Mouse (Mus musculus) ES-E14 (cell line): ENCODE measurements around the gene Hint1. TPM values are rescaled to one million over a fixed set of nuclear protein-coding genes. Genes with fewer than 3 reads are reported as not detected.
"Not testable (repeated sequence)": the region's sequence is repeated elsewhere in the genome, so short reads cannot be mapped to it uniquely, and the experiment has no call there.

Experiments
- DNase-seq: peaks from one replicate; pipeline ENCODE4 v3.0.0-alpha.2; 2013; ENCODE audit warnings: low read depth, low spot score
- H3K27ac ChIP-seq: 2 replicates; pipeline ENCODE4 v1.5.1; 2012; ENCODE audit warnings: low read depth, mild to moderate bottlenecking, low read length, moderate library complexity, mixed read lengths; ENCODE audit not compliant: poor library complexity, insufficient read depth, severe bottlenecking
- H3K36me3 ChIP-seq: 2 replicates; pipeline ENCODE4 v1.6.1; 2012; ENCODE audit warnings: mild to moderate bottlenecking, low read length, moderate library complexity, mixed read lengths; ENCODE audit not compliant: control insufficient read depth, poor library complexity, insufficient read depth, severe bottlenecking
- H3K4me1 ChIP-seq, 2 experiments: fragments of 150-350 bp in 1 of 2; sonication (generic) in 1 of 2; 2 replicates each; pipeline ENCODE4 v1.6.1; 2012; ENCODE audit warnings: low read length in 2 of 2, mild to moderate bottlenecking in 1 of 2, mixed read lengths in 1 of 2; ENCODE audit not compliant: control insufficient read depth in 2 of 2, insufficient read depth in 2 of 2, poor library complexity in 1 of 2
- H3K4me3 ChIP-seq, 2 experiments: fragments of 150-350 bp in 1 of 2; sonication (generic) in 1 of 2; 2 replicates each; pipeline ENCODE4 v1.5.1; 2012; ENCODE audit warnings: low read length in 2 of 2, low read depth in 1 of 2, mild to moderate bottlenecking in 1 of 2, mixed read lengths in 1 of 2; ENCODE audit not compliant: insufficient read depth in 1 of 2, poor library complexity in 1 of 2, severe bottlenecking in 1 of 2
- H3K9ac ChIP-seq: 2 replicates; pipeline ENCODE4 v1.6.1; 2012; ENCODE audit warnings: low read depth, mild to moderate bottlenecking, low read length, mixed read lengths; ENCODE audit not compliant: poor library complexity, insufficient read depth, severe bottlenecking
- H3K9me3 ChIP-seq: fragments of 150-350 bp; sonication (generic); 2 replicates; pipeline ENCODE4 v1.6.1; 2012; ENCODE audit warnings: low read depth, mild to moderate bottlenecking, low read length; ENCODE audit not compliant: control insufficient read depth, insufficient read depth
- CHD2 ChIP-seq: IDR thresholded peaks from 2 replicates; pipeline ENCODE4 v1.6.1; 2014; ENCODE audit warnings: mild to moderate bottlenecking, low read depth, low read length, inconsistent platforms
- HCFC1 ChIP-seq: IDR thresholded peaks from 2 replicates; pipeline ENCODE4 v1.6.1; 2012; ENCODE audit warnings: low read length, inconsistent platforms, borderline replicate concordance; ENCODE audit not compliant: insufficient read depth
- MAFK ChIP-seq: IDR thresholded peaks from 2 replicates; pipeline ENCODE4 v1.6.1; 2014; ENCODE audit warnings: mild to moderate bottlenecking, low read depth, low read length, inconsistent platforms; ENCODE audit not compliant: insufficient read depth
- ZC3H11A ChIP-seq: IDR thresholded peaks from 2 replicates; pipeline ENCODE4 v1.6.1; 2012; ENCODE audit warnings: low read depth, mild to moderate bottlenecking, inconsistent platforms, low read length, borderline replicate concordance
- ZNF384 ChIP-seq: IDR thresholded peaks from 2 replicates; pipeline ENCODE4 v1.6.1; 2012; ENCODE audit warnings: low read depth, low read length, inconsistent platforms
- in situ Hi-C, 2 experiments: fragments of 600-800 bp; cut with MboI; formaldehyde crosslinking; loops; one replicate each; pipeline ENCODE4 v1.15.1; 2025; ENCODE audit warnings: low sequenced_read_pairs in 2 of 2, inconsistent platforms in 1 of 2; ENCODE audit not compliant: unreplicated experiment in 2 of 2
- total RNA-seq: library from RNA; depleted of rRNA; stranded (reverse); fragments of 300-350 nt; gene quantifications from 2 replicates; pipeline ENCODE4 v1.2.3, GENCODE M21; 2012

Gene Hint1
- total RNA-seq, 1 experiment, result 707 TPM

DNA sequence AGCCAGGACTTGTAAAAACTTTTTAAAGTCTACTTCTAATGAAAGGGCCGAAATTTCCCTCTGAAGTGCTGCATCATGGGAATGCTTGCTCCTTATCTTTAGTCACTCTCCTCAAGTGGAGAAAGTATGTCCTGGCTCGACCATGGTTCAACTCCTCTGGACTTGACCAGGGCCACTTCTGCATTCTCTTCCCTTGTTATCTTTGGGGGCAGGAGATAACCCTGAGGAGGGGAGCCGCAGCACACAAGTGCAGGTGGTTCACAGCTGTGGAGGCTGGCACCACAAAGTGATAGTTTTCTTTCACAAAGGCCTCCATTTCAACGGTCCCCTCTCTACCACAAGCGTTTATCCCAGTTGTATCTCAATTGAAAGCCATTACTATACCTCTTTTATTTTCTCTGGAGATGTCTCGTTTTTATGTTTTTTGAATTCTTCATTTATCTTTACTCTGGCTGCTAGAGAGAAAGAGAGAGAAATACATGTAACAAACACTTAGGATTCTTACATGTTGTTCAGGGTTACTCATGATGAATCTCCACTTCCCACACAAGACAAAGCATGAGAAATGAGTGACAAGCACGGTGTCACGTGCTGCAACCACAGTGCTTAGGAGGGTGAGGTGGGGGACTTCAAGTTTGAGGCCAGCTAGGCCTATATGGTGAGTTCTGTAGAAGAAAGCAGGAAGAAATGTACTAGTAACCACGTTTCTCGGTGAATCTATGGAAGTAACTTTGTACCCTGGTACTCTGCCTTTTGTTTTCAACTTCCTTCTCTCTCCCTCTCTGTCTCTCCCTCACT is 16.0 kb upstream of the Hint1 start:
- Histone ChIP-seq H3K4me1 (peaks cover 0 to 10% of the 10 kb centered on the region in 2 experiments; a peak in 2 of 4 replicates), H3K27ac (no peak overlapping the region), H3K9me3 (no peaks in the 10 kb centered on the region), H3K4me3 (no peak overlapping the region), H3K9ac (no peak overlapping the region), H3K36me3 (no peaks in the 10 kb centered on the region)
- no peak for TF ChIP-seq ZC3H11A
- TF ChIP-seq CHD2, result no peak
- TF ChIP-seq MAFK, result no peak
- TF ChIP-seq ZNF384, result no peak
- no peak for TF ChIP-seq HCFC1
- in situ Hi-C loops, result no loop called here
- DNase-seq, result no peak

DNA sequence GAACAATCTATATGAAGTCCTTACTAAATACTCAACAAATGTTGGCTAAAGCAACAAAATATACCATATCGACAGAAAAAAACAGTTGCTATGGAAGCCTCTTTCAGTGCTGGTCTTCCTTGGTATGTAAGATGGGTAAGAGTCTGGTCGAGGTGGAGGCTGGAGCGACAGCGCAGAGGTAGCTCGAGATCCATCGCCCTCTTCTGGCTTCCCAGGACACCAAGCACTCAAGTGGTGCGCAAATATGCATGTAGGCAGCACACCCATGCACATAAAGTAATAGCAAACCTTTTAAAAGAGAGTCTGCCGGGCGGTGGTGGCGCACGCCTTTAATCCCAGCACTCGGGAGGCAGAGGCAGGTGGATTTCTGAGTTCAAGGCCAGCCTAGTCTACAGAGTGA is 14.5 kb upstream of the Hint1 start:
- H3K27ac ChIP-seq, result no peak overlapping the region
- no peaks in the 10 kb centered on the region for H3K4me1 ChIP-seq
- H3K9me3 ChIP-seq, result no peaks in the 10 kb centered on the region
- H3K4me3 ChIP-seq, result no peak overlapping the region
- in situ Hi-C loops, result no loop called here
- DNase-seq, result no peak
- H3K9ac ChIP-seq, result no peak overlapping the region
- TF ChIP-seq ZC3H11A (no peak), ZNF384 (no peak), MAFK (no peak), CHD2 (no peak), HCFC1 (no peak)
- no peaks in the 10 kb centered on the region for H3K36me3 ChIP-seq

DNA sequence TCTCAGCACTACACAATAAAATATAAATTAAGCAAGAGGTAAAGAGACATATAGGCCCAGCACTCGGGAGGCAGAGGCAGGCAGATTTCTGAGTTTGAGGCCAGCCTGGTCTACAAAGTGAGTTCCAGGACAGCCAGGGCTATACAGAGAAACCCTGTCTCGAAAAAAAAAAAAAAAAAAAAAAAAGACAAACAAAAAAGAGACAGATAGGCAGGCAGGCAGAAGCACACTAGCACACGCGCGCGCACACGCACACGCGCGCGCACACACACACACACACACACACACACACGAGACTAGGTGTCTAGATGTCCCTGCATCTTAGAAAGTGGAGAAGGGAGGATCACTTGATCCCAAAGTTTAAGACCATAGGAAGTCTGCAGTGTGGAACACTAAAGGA is 7.3 kb upstream of the Hint1 start:
- Histone ChIP-seq H3K27ac (peak overlapping the region; percentile 69; the same call in 1 of the 2 replicates), H3K4me3 (peak overlapping the region in 1 of 2 experiments; percentile 79; a peak in 2 of 4 replicates), H3K9ac (peak overlapping the region; percentile 56; the same call in 1 of the 2 replicates)

DNA sequence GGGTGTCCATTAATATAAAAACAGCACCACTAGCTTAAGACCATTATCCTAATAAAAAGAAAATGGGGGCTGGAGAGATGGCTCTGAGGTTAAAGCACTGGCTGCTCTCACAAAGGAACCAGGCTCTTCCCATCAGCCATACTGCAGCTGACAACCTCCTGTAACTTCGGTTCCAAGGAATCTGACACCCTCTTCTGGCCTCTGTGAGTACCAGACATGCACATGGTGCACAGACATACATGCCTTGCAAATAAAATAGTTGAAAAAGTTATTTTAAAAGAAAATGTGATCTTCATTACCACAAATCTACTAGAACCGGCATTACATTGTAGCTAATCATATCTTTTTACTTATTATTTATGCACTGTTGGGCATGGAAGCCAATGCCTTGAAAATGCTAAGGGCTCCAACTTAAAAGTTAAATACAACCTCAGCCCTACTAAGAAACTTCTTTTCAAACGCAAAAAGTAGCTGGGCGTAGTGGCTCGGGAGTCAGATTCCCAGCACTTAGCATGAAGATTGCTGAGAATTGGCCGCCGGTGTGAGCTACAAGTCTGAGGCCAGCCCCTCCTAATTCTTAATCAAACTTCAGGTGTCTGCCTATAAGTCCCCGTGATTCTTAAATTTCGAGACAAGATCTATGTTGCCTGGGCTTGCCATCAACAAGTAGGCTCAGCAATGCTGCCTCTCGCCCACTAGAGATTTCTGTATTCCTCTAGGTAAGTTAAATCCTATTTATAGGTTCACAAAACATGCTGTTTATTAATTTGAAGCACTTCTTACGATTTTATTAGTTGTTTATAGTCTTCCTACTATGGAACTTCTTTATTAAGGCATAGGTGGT is 6.6 kb upstream of the Hint1 start:
- Histone ChIP-seq H3K9ac (peak overlapping the region; percentile 81; the same call in 1 of the 2 replicates), H3K36me3 (no peaks in the 10 kb centered on the region), H3K27ac (peak overlapping the region; percentile 69; the same call in 1 of the 2 replicates), H3K4me1 (no peaks in the 10 kb centered on the region; a peak in 1 of 4 replicates), H3K9me3 (no peaks in the 10 kb centered on the region), H3K4me3 (peak overlapping the region; percentile 79 to 82)
- TF ChIP-seq ZC3H11A, result peak; percentile 35; the same call in 1 of the 2 replicates
- TF ChIP-seq ZNF384, result no peak
- no peak for TF ChIP-seq CHD2
- TF ChIP-seq MAFK, result no peak
- TF ChIP-seq HCFC1, result no peak
- no peak for DNase-seq
- in situ Hi-C loops, result no loop called here

More for the DNA sequence above, 7.3 kb upstream of the Hint1 start:
- H3K36me3 ChIP-seq, H3K4me1 ChIP-seq, H3K9me3 ChIP-seq, in situ Hi-C loops, DNase-seq: not testable (repeated sequence)
